Mouse (Mus musculus) stomach, postnatal 0 days (tissue): ENCODE measurements around the gene Cdh16.

Source experiments
- CTCF ChIP-seq: IDR thresholded peaks from 2 replicates; pipeline ENCODE4 v1.5.1; 2016; ENCODE audit warnings: antibody characterized with exemption, low read depth, mild to moderate bottlenecking, moderate library complexity
- EP300 ChIP-seq: optimal IDR thresholded peaks from 2 replicates; pipeline ENCODE3; 2016; ENCODE audit warnings: antibody characterized with exemption

DNA sequence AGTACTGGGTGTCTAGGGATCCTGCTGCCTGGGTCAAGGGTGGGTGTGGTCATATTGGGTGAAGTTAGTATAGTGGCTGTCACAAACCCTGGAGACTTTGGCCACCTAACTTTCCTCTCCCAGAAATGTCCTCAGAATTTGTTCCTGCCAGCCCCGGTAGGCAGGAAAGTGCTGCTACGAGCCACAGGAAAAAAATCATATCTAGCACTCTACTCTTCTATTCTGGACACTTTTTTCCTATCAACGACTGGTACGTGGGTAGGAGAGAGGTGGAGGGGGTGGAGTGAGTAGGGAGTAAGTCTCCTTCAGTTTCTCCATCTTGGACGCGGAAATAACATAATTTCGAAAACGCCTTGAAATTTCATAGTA, 5.9 kb upstream of the Cdh16 start:
- TF ChIP-seq CTCF = no peak
- TF ChIP-seq EP300 = no peak
